Mouse (Mus musculus) adrenal gland, postnatal 36 days (tissue): Measurements from ENCODE around the gene Gm5773. TPM values are rescaled to one million over a fixed set of nuclear protein-coding genes. Genes with fewer than 3 reads are reported as not detected.
"Not testable (repeated sequence)": the region's sequence is repeated elsewhere in the genome, so short reads cannot be mapped to it uniquely, and the experiment has no call there.

Experiments
- DNase-seq, 2 experiments: peaks; one replicate each; pipeline ENCODE4 v3.0.0; 2021; ENCODE audit warnings: mixed read lengths in 1 of 2
- long read RNA-seq, 2 experiments: library from polyadenylated mRNA; stranded (forward); transcript quantifications; one replicate each; pipeline ENCODE4 v2.0.0; 2021; ENCODE audit warnings: borderline sequencing depth in 2 of 2
- total RNA-seq, 2 experiments: library from RNA; stranded (reverse); gene quantifications; 2 replicates each; pipeline ENCODE4 v1.2.3; 2021

Gene Gm5773
- not detected for total RNA-seq
- long read RNA-seq, experiment 1 = 0 reads
- long read RNA-seq, experiment 2 = 0 reads

DNA sequence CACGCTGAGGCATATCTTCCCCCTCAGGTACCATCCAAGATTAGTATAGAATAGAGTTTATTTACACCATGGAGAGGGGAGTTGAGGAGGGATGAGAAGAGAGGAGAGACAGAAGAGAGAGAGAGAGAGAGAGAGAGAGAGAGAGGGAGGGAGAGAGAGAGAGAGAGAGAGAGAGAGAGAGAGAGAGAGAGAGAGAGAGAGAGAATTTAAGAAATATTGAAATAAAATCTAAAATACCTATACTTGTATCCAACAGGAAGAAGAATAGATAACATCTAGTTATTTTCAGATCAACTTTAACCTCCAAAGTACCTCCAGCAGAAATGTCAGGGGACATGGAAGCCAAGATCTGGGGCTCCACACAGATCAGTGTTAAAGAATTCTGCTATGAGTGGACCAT lies at the start of gene Gm5773:
Gm5773 (plus strand) TSS at position 301 of the 400 bp plus-strand sequence.
- not testable (repeated sequence) for DNase-seq

DNA sequence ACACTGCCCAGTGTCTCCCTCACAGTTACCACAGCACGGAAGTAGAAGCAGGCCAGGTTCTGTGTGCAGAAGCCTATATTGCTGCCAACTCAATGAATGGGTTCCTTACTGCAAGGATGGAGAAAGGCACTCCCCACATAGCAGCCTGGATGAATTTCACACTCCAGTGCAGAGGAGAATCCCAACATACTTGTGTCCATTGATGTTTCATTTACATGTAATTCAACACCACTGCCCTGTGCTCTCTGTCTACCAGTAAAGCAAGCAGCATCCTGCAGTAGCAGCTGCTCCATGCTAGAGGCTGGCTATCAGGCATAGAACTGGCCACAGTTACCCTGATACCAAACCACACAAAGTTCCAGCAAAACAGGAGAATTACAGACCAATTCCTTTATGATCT lies 27.3 kb upstream of the Gm5773 start:
- DNase-seq = not testable (repeated sequence)

DNA sequence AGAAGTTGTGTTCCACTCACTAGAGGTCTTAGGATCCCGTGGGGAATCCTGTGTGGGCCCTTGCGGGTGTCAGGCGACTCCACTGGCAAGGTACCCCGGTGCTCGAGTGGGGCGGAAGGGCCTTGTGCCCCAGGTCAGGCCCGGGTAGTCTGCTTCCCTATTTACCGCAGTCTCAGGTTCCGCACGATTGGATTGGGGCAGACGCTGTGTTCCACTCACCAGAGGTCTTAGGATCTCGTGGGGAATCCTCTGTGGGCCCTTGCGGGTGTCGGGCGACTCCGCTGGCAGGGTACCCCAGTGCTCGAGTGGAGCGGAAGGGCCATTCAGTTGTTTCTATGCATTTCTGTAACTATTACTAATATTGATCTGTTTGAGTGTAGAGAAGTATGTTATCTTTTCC lies 18.8 kb upstream of the Gm5773 start:
- DNase-seq = not testable (repeated sequence)

DNA sequence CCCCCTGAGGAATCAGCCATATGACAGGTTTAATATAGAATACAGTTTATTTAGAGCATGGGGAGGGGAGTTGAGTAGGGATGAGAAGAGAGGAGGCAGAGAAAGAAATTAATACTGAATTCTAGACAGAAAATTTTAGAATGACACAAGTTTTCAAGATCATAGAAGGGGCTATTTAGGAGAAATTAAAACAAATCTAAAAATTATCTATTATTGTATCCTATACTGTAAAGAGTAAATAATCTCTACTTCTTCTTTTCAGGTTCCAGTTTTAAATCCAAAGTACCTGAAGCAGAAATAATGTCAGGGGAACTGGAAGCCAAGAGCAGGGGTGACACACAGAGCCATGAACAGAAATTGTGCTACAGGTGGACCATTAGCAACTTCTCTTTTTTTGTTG lies 23.3 kb downstream of the Gm5773 start, which contains the start of gene Tdpoz4:
Tdpoz4 (plus strand) TSS at position 301 of the 400 bp plus-strand sequence.
- not testable (repeated sequence) for DNase-seq

DNA sequence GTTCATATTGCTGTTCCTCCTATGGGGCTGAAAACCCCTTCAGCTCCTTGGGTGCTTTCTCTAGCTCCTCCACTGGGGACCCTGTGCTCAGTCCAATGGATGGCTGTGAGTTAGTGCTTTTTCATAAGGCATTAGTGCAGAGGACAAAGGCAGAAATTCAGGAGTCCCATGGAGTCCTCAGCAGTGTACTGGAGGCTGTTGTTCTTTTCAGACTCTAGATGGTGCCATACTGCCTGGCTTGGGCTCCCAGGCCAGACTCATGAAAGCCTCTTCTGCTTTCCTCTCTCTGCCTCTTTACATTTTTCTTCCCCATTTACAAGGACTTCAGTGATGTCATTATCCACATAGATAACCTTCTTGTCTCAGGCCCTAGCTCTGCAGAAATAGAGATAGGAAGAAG lies 40.5 kb downstream of the Gm5773 start:
- DNase-seq = not testable (repeated sequence)

Other genes starting within 250 kb of the Gm5773 start
- 100 to 1,000 TPM; 166 to 192 TPM for gene S100a10, start 217.9 kb upstream of the Gm5773 start, total RNA-seq
- gene Tdpoz2, start 120.3 kb upstream of the Gm5773 start, total RNA-seq = under 1 TPM in 1 of 2 experiments, not detected in 1; 0.46 TPM
- gene Tdpoz1, start 96.7 kb upstream of the Gm5773 start, total RNA-seq = not detected
- gene Gm37596, start 79.9 kb upstream of the Gm5773 start, total RNA-seq = not detected
- gene Tdpoz4, start 23.4 kb downstream of the Gm5773 start, total RNA-seq = not detected
- not detected for gene Tdpoz3, start 53.0 kb downstream of the Gm5773 start, total RNA-seq
- not detected for gene Gm9117, start 170.5 kb downstream of the Gm5773 start, total RNA-seq
- not detected for gene Tdpoz5, start 188.3 kb downstream of the Gm5773 start, total RNA-seq